Mouse (Mus musculus): ENCODE data around the gene Smc6.

DNA sequence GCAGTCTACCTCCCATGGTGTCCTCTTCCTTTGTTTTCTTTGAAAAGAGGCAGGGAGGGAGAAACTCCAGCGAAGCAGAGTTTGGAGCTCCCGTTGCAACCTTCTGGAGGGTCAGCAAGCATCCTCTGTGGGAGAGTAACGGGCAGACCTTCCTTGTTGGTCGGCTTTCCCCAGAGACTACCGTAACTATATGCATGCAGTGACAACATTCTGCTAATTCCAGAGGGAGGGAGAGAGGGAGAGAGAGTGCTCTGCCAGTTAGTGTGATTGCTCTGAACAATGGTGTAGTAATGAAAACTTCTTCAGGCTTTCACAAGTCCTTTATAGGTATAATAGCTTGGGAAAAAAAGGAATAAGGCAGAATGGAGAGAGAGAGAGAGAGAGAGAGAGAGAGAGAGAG, 41.0 kb upstream of the Smc6 start:
- TF ChIP-seq CTCF (IDR thresholded peaks at IDR 0.05; ENCODE audit: low read depth) (no peak), EP300 (optimal IDR thresholded peaks at IDR 0.05) (no peak)

All from stomach, postnatal 0 days (tissue).